Mouse (Mus musculus): ENCODE results near the gene Slc38a10. TPM values are rescaled to one million over a fixed set of nuclear protein-coding genes. Genes with fewer than 3 reads are reported as not detected.

Slc38a10 gene
- polyA plus RNA-seq, 1 experiment: 247 TPM

DNA sequence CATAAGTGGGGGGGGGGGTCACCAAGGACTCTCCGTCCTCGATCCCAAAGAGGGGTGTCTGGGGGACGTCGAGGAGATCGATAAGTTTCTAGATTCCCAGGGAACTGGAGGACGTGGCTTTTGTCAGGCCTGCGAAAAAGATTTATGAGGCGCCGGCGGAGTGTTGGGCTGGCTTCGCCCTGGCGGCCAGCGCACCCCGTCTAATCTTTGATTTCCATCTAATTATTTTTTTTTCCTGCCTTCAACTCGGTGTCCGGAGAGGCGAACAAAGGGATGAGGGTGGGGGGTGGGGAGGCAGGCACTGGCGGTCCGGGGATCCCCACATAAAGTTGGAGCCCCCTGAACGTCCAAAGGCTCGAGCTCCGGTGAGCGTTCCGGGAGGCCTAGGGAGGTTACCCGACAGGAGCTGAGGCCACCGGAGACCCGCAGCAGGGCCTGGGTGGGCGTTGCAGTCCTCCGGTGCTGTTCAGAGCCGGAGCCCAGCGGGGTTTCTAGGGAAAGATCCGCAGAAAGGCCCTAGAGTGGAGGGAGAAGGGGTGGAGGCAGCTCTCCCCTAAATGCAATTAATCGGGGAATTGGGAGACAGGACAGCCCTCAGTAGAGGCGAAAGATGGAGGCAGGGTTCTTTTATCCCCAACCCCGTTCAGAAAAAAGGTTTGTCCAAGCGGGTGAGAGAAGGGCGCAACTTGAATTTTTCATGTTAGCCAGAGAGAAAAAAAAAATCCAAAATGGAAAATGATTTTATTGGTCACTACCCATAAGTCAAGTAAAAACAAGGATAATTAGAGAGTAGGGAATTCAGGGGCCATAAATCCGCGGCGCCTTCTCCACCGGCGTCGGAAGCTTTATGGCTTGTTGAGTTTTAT lies 36.3 kb upstream of the Slc38a10 start:
- TF ChIP-seq GATA1 (IDR thresholded peaks at IDR 0.05; ENCODE audit: borderline replicate concordance, low read length) (no peak), FLI1 (IDR thresholded peaks at IDR 0.05; ENCODE audit: low read length) (no peak)
- H3K27me3 ChIP-seq (replicated peaks): peaks cover 78% of the 10 kb centered on the region
- peaks cover 75% of the 10 kb centered on the region for H3K4me1 ChIP-seq
- H3K9me3 ChIP-seq: peaks cover 21% of the 10 kb centered on the region
- H3K4me3 ChIP-seq (replicated peaks): peak overlapping the region; percentile 92
- H3K36me3 ChIP-seq (replicated peaks; ENCODE audit: low read length): peaks cover 15% of the 10 kb centered on the region

DNA sequence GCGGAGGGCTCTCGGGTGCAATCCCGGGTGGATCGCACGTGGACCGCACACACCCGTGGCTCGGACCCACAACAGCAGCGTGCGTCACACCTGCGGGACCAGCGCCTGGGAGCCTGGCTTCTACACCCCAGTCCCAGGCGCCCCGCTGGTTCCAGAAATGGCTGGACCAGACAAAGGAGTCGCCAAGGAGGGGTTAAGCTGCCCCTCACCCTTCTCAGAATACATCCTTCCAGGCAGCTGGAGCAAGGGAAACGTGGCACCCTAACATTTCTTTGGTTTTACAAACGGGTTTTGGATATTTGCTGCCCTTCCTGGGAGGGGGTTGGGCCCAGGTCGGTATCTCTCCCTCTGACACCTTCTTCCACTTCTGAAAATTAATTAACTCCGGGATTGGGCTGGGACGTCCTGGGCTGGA lies 35.7 kb upstream of the Slc38a10 start:
- H3K36me3 ChIP-seq (replicated peaks; ENCODE audit: low read length): peaks cover 15% of the 10 kb centered on the region
- H3K4me1 ChIP-seq: peaks cover 81% of the 10 kb centered on the region
- TF ChIP-seq GATA1 (IDR thresholded peaks at IDR 0.05; ENCODE audit: borderline replicate concordance, low read length) (no peak), FLI1 (IDR thresholded peaks at IDR 0.05; ENCODE audit: low read length) (no peak)
- H3K27me3 ChIP-seq (replicated peaks): peaks cover 75% of the 10 kb centered on the region
- no peak overlapping the region for H3K4me3 ChIP-seq (replicated peaks)
- peaks cover 21% of the 10 kb centered on the region for H3K9me3 ChIP-seq

GRCm38 (mm10) chr11:120186145-120186740 lies 35.1 kb upstream of the Slc38a10 start:
- Histone ChIP-seq H3K4me1 (peaks cover 81% of the 10 kb centered on the region), H3K27me3 (replicated peaks) (peaks cover 69% of the 10 kb centered on the region), H3K36me3 (replicated peaks; ENCODE audit: low read length) (peaks cover 15% of the 10 kb centered on the region), H3K4me3 (replicated peaks) (no peak overlapping the region), H3K9me3 (peaks cover 21% of the 10 kb centered on the region)
- TF ChIP-seq GATA1 (IDR thresholded peaks at IDR 0.05; ENCODE audit: borderline replicate concordance, low read length) (no peak), FLI1 (IDR thresholded peaks at IDR 0.05; ENCODE audit: low read length) (no peak)

DNA sequence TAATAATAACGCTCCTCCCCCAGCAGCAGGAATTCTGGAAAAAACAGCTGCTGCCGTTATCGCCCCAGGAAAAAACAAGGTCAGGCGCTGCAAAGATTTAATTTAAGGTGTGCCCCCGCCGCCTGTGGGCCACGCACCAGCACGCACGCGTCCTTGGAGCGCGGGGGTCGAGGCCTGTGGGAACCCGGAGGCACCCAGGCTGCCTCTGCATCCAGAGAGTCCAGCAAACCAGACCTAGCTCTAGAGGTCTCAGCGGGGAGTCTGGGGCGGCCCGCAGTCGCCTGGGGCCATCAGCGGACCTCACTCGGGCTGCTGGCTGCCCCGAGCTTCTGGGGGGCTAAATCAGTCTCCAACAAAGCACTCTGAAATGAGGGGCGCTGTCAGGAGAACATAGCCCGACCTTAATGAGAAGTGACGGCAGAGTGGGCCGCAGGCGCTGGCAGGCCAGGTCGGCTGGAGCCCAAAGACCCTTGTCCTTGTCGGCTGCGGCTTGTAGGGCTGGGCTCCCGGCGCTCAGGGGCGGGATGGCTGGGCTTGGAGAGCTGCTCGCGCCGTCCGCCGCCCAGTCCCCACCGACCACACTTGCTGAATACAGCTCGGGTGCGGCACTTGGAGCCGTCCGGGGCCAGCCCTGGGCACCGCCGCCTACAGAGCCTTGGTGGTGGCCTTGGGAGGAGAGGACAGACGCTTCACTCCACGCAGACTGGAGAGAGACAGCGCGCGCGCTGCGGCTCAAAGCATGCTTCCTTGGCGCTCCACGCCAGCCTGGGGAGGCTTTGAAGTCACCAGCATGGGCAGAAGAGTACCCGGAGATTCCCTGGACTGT lies 34.4 kb upstream of the Slc38a10 start:
- peaks cover 63% of the 10 kb centered on the region for H3K27me3 ChIP-seq (replicated peaks)
- H3K4me3 ChIP-seq (replicated peaks): no peak overlapping the region
- peaks cover 15% of the 10 kb centered on the region for H3K36me3 ChIP-seq (replicated peaks; ENCODE audit: low read length)
- H3K4me1 ChIP-seq: peaks cover 77% of the 10 kb centered on the region
- H3K9me3 ChIP-seq: peaks cover 21% of the 10 kb centered on the region
- TF ChIP-seq FLI1 (IDR thresholded peaks at IDR 0.05; ENCODE audit: low read length) (no peak), GATA1 (IDR thresholded peaks at IDR 0.05; ENCODE audit: borderline replicate concordance, low read length) (no peak)

DNA sequence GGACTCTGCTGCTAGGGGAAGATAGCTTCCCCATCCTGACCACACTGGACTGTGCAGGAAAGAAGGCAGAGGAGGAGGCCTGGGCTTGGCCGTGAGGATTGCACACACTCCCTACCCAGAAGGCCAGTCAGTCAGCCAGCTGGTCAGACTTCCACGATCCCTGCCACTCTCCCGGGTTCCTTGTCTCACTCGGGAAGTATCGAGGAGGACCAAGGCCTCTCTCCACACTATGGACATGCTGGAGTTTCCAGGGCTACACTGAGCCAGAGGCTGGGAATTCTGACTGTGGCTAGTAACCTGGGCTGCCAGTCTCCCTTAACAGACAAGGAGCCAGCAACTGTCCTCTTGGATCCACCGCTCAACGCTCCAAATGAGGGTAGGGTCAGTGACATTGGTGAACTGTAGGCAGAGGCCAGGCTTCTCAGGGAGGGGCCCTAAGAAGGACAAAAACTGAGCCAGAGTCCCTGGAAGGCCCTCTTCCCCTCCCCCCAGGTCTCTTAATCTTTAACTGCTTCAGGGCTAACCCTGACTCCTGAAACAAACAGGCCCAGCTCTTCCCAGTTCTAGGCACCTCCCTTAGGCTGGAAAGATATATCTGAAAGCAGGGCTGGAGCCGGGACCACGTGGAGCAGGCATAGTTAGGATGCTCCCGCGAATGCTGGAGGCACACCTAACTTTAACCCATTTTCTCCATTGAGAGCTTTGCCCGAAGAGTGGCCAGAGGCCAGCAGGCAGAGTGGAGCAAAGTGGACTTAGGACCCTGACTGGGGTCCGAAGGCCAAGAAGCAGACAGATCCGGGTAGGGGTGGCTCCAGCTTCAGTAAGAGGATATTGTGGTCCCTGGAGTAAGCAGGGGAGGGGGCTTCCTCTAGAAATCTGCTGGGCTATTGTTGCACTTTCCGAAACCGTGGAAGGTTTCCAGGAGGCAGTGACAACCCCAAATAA lies 33.5 kb upstream of the Slc38a10 start:
- peaks cover 77% of the 10 kb centered on the region for H3K4me1 ChIP-seq

DNA sequence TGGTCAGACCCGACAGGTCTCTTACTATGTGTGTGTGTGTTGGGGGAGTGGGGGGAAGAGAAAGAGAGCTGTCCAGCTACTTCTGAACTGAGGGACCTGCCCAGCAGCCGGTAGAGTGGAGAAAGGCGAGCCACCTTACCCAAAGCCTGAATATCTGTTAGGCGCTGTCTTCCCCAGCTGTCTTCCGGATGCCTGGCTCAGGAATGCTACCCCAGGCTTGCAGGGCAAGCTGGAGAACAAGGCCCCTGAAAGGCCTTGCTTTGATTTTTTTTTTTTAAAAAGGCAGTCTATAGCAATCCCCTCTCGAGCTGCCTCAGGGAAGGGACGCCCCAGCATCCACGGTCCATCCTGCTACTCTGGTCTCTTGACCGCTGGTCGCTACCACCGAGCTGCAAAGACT lies 32.6 kb upstream of the Slc38a10 start:
- Histone ChIP-seq H3K4me1 (peaks cover 75% of the 10 kb centered on the region), H3K9me3 (peaks cover 21% of the 10 kb centered on the region), H3K27me3 (replicated peaks) (peaks cover 51% of the 10 kb centered on the region), H3K4me3 (replicated peaks) (no peak overlapping the region), H3K36me3 (replicated peaks; ENCODE audit: low read length) (peaks cover 15% of the 10 kb centered on the region)
- TF ChIP-seq FLI1 (IDR thresholded peaks at IDR 0.05; ENCODE audit: low read length): no peak
- no peak for TF ChIP-seq GATA1 (IDR thresholded peaks at IDR 0.05; ENCODE audit: borderline replicate concordance, low read length)

More for the DNA sequence above, 33.5 kb upstream of the Slc38a10 start:
- TF ChIP-seq FLI1 (IDR thresholded peaks at IDR 0.05; ENCODE audit: low read length): no peak
- TF ChIP-seq GATA1 (IDR thresholded peaks at IDR 0.05; ENCODE audit: borderline replicate concordance, low read length): no peak
- peaks cover 57% of the 10 kb centered on the region for H3K27me3 ChIP-seq (replicated peaks)
- H3K4me3 ChIP-seq (replicated peaks): peak overlapping the region; percentile 4
- peaks cover 21% of the 10 kb centered on the region for H3K9me3 ChIP-seq
- H3K36me3 ChIP-seq (replicated peaks; ENCODE audit: low read length): peaks cover 15% of the 10 kb centered on the region

- Histone ChIP-seq H3K27me3 (replicated peaks) (peaks cover 51% of the 10 kb centered on the region), H3K4me1 (peaks cover 74% of the 10 kb centered on the region), H3K36me3 (replicated peaks; ENCODE audit: low read length) (peaks cover 15% of the 10 kb centered on the region), H3K9me3 (peaks cover 21% of the 10 kb centered on the region), H3K4me3 (replicated peaks) (no peak overlapping the region)
- TF ChIP-seq FLI1 (IDR thresholded peaks at IDR 0.05; ENCODE audit: low read length) (no peak), GATA1 (IDR thresholded peaks at IDR 0.05; ENCODE audit: borderline replicate concordance, low read length) (no peak)
These were observed 32.0 kb upstream of the Slc38a10 start for GRCm38 (mm10) chr11:120183180-120183579.

GRCm38 (mm10) chr11:120182396-120183030 lies 31.4 kb upstream of the Slc38a10 start:
- H3K4me1 ChIP-seq: peaks cover 67% of the 10 kb centered on the region
- H3K9me3 ChIP-seq: peaks cover 17% of the 10 kb centered on the region
- peaks cover 48% of the 10 kb centered on the region for H3K27me3 ChIP-seq (replicated peaks)
- no peak overlapping the region for H3K4me3 ChIP-seq (replicated peaks)
- TF ChIP-seq FLI1 (IDR thresholded peaks at IDR 0.05; ENCODE audit: low read length) (no peak), GATA1 (IDR thresholded peaks at IDR 0.05; ENCODE audit: borderline replicate concordance, low read length) (no peak)
- peaks cover 13% of the 10 kb centered on the region for H3K36me3 ChIP-seq (replicated peaks; ENCODE audit: low read length)

All from megakaryocyte, embryonic 14.5 days (primary cell).